10 mouse cellular contexts compared by ENCODE assay signal in genomic region chr15:81554558-81555297, GRCm38 (mm10). TPM values are rescaled to one million over a fixed set of nuclear protein-coding genes. Genes with fewer than 3 reads are reported as not detected.
A peak's percentile ranks its signal among the peaks of the same experiment; 100 is the strongest.
DNase-seq lines count a peak whose midpoint lies in the region; ATAC-seq lines count a peak whose summit lies in the region.
"Had no signal": no experiment of that assay in that cellular context is flagged by ENCODE, and none has a peak within 500 bp of the region (broad histone marks: within the 10 kb centered on the region; RNA-seq: fewer than 3 reads in every experiment).

No protein-coding gene starts in this region.

- no peak overlapping the region for H3K27ac ChIP-seq in hindbrain, embryonic 11.5 days (ENCODE audit: low read depth, low read length)
- H3K27ac ChIP-seq in hindbrain, embryonic 12.5 days = no peak overlapping the region
- H3K27ac ChIP-seq in stomach, embryonic 14.5 days (ENCODE audit: low read length) = no peak overlapping the region
- H3K27ac ChIP-seq in forebrain, embryonic 15.5 days (replicated peaks) = no peak overlapping the region
- H3K27ac ChIP-seq: heart, adult 2 months had no signal

- no peaks in the 10 kb centered on the region for H3K9me3 ChIP-seq in hindbrain, embryonic 11.5 days (ENCODE audit: control insufficient read depth, low read length)
- H3K9me3 ChIP-seq in hindbrain, embryonic 12.5 days (replicated peaks) = no peaks in the 10 kb centered on the region
- H3K9me3 ChIP-seq in stomach, embryonic 14.5 days (ENCODE audit: control insufficient read depth, low read depth, low read length) = no peaks in the 10 kb centered on the region
- H3K9me3 ChIP-seq in forebrain, embryonic 15.5 days = no peaks in the 10 kb centered on the region

- DNase-seq in hindbrain, embryonic 11.5 days (ENCODE audit: low spot score) = peak; percentile 42
- DNase-seq in embryo, embryonic 10.5 days (ENCODE audit: low spot score) = peak; percentile 56
- DNase-seq in kidney, adult 8-10 months = peak; percentile 61
- no peak for DNase-seq in Muller cell, postnatal 12 days (ENCODE audit: inconsistent ontology term)
- DNase-seq: cerebellum, postnatal 36 days had no signal

- H3K9ac ChIP-seq in hindbrain, embryonic 11.5 days (ENCODE audit: low read depth, low read length) = no peak overlapping the region
- H3K9ac ChIP-seq in hindbrain, embryonic 12.5 days = no peak overlapping the region
- H3K9ac ChIP-seq in stomach, embryonic 14.5 days (replicated peaks; ENCODE audit: low read depth, low read length) = no peak overlapping the region
- H3K9ac ChIP-seq in forebrain, embryonic 15.5 days (replicated peaks) = no peak overlapping the region

- H3K27me3 ChIP-seq in hindbrain, embryonic 11.5 days (ENCODE audit: control insufficient read depth, insufficient read depth, low read length) = no peaks in the 10 kb centered on the region
- H3K27me3 ChIP-seq in hindbrain, embryonic 12.5 days = no peaks in the 10 kb centered on the region
- no peaks in the 10 kb centered on the region for H3K27me3 ChIP-seq in stomach, embryonic 14.5 days (ENCODE audit: control insufficient read depth, insufficient read depth, low read length)
- H3K27me3 ChIP-seq in forebrain, embryonic 15.5 days = no peaks in the 10 kb centered on the region

- no peak overlapping the region for H3K4me2 ChIP-seq in hindbrain, embryonic 11.5 days (replicated peaks; ENCODE audit: low read depth, low read length)
- no peak overlapping the region for H3K4me2 ChIP-seq in hindbrain, embryonic 12.5 days (replicated peaks)
- peak overlapping the region; percentile 20; the same call in 1 of the 2 replicates for H3K4me2 ChIP-seq in stomach, embryonic 14.5 days (replicated peaks; ENCODE audit: low read depth, low read length)
- H3K4me2 ChIP-seq in forebrain, embryonic 15.5 days (replicated peaks) = no peak overlapping the region

- H3K4me3 ChIP-seq in hindbrain, embryonic 11.5 days (ENCODE audit: low read depth, low read length) = no peak overlapping the region
- no peak overlapping the region for H3K4me3 ChIP-seq in hindbrain, embryonic 12.5 days
- H3K4me3 ChIP-seq in stomach, embryonic 14.5 days (ENCODE audit: low read depth, low read length) = no peak overlapping the region
- H3K4me3 ChIP-seq in forebrain, embryonic 15.5 days = no peak overlapping the region
- H3K4me3 ChIP-seq: heart, adult 2 months had no signal

- H3K4me1 ChIP-seq in hindbrain, embryonic 11.5 days (replicated peaks; ENCODE audit: control insufficient read depth, insufficient read depth, low read length) = no peaks in the 10 kb centered on the region
- H3K4me1 ChIP-seq in hindbrain, embryonic 12.5 days = no peaks in the 10 kb centered on the region
- 0 out of 2 replicates have a peak, but pooled peaks cover 4% of the 10 kb centered on the region for H3K4me1 ChIP-seq in stomach, embryonic 14.5 days (ENCODE audit: control insufficient read depth, insufficient read depth, low read length)
- no peaks in the 10 kb centered on the region for H3K4me1 ChIP-seq in forebrain, embryonic 15.5 days

- WGBS in hindbrain, embryonic 11.5 days = 59% methylated on average over 18 of the region's 18 CpGs
- WGBS in hindbrain, embryonic 12.5 days = 54% methylated on average over 18 of the region's 18 CpGs
- 32% methylated on average over 18 of the region's 18 CpGs for WGBS in stomach, embryonic 14.5 days
- 81% methylated on average over 18 of the region's 18 CpGs for WGBS in forebrain, embryonic 15.5 days

- ATAC-seq in hindbrain, embryonic 11.5 days (ENCODE audit: low FRiP score) = no peak
- ATAC-seq in hindbrain, embryonic 12.5 days (ENCODE audit: low FRiP score) = no peak
- ATAC-seq in stomach, embryonic 14.5 days (ENCODE audit: insufficient number of reproducible peaks, insufficient read depth, low FRiP score, low read depth) = no peak
- ATAC-seq in forebrain, embryonic 15.5 days (replicated peaks) = no peak
- no peak for ATAC-seq in inflammation-experienced regulatory T-cells, adult 6 months

- no peaks in the 10 kb centered on the region for H3K36me3 ChIP-seq in hindbrain, embryonic 11.5 days (ENCODE audit: control insufficient read depth, insufficient read depth, low read length)
- no peaks in the 10 kb centered on the region for H3K36me3 ChIP-seq in hindbrain, embryonic 12.5 days
- H3K36me3 ChIP-seq in stomach, embryonic 14.5 days (ENCODE audit: control insufficient read depth, insufficient read depth, low read length) = no peaks in the 10 kb centered on the region
- no peaks in the 10 kb centered on the region for H3K36me3 ChIP-seq in forebrain, embryonic 15.5 days

RNA-seq across cellular contexts. Expression of gene Ep300, which starts 30.4 kb away (rescaled TPM):
- polyA plus RNA-seq in hindbrain, embryonic 11.5 days (2014; fragmentation: Nextera tagmentation; extraction: Ambion mirVana) = 23.3 and 41.7 TPM in 2 replicates
- 30.4 and 33.8 TPM in 2 replicates for polyA plus RNA-seq in hindbrain, embryonic 12.5 days (2016; fragmentation: Nextera tagmentation; extraction: Ambion mirVana)
- 32.6 and 39.7 TPM in 2 replicates for polyA plus RNA-seq in stomach, embryonic 14.5 days (2014; fragmentation: Nextera tagmentation; extraction: Ambion mirVana)
- 18.4 and 21.9 TPM in 2 replicates for polyA plus RNA-seq in forebrain, embryonic 15.5 days (2015; fragmentation: Nextera tagmentation; extraction: Ambion mirVana)
- 10 to 100 TPM; 16.1 to 20.2 (median 16.7) TPM for polyA plus RNA-seq in inflammation-experienced regulatory T-cells, adult 6 months (2017; shearing (Covaris generic))
